Mouse (Mus musculus) layer of hippocampus, adult 18-20 months (tissue): ENCODE data around the gene Scamp3. TPM values are rescaled to one million over a fixed set of nuclear protein-coding genes. Genes with fewer than 3 reads are reported as not detected.
"Not testable (repeated sequence)": the region's sequence is repeated elsewhere in the genome, so short reads cannot be mapped to it uniquely, and the experiment has no call there.

Experiments used
- DNase-seq, 2 experiments: peaks; one replicate each; pipeline ENCODE4 v3.0.0; 2022; ENCODE audit warnings: low spot score in 2 of 2
- total RNA-seq, 2 experiments: library from RNA; stranded (reverse); gene quantifications; 2 replicates each; pipeline ENCODE4 v1.2.3; 2021

Scamp3 gene
- total RNA-seq, 2 experiments from 2014 or later: 68.5 to 69.8 TPM

DNA sequence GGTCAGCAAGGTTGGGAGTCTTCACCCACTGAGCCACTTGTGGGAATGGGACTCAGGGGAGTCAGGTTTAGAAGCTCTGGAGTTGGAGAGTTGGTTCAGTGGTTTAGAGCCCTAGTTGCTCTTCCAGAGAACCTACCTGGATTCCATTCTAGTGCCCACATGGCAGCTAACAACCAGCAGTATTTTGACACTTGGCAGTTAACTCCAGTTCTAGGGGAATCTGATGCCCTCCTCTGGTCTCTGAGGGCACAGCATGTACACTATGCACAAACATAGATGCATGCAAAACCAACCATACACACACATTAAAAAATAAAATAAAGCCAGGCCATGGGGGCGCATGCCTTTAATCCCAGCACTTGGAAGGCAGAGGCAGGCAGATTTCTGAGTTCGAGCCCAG is 16.6 kb downstream of the Scamp3 start:
- DNase-seq: no peak

DNA sequence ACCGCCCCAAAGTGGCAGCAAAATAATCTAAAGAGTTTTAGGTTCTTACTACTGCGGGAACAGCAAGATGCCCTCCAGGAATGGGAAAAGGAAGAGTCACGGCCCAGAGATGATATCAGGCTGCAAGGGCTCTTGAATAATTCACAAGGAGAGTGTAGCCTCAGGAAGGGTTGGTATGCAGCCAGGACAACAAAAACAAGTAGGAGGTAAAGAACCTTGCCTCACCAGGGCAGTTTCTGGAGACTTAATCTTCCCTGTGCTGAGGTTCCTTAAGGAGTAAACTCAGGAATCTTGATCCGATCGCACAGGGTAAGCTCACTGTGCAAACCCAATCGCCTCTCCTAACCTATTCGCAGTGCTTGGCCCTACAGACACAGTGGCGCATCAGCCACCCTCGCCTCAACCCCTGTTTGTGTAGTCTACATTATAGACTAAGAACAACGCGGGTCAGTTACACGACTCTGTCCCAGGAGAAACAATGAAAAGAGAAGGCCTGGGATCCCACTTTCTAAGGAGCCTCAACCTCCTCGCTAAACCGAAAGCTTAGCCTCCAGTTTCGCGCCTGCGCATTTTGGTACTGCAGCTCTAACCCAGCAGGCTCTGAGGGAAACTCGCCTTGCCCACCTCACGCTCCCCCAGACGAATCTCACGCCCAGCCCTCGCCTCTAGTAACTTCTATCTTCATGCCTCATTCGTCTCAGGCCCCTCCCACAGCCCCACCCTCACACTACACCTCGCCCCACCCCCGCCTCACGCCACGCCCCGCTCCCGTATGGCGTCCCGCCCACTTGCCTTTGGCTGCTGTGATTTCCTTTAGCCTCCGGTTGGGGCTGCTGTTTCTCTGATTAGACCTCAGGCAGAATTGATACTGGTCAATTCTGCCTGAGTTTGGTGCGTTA is 19.0 kb downstream of the Scamp3 start:
- peak; percentile 77 to 87 for DNase-seq

DNA sequence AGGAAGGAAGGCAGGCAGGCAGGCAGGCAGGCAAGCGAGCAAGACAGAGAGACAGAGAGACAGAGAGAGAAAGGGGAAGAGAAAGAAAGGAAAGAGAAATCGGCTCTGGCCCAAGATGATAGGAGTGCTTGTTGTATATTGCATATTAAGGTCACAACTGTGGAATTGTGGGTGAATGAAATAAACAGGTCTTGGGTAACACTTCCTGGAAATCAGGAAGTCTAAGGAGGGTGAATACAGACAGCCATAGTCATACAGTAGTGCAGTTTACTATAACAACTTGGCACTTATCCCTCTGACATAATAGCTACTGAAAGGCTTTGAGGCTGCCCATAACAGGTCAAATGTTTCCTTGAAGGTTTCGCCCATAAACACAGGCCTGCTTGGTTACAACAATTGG is 22.6 kb downstream of the Scamp3 start:
- no peak for DNase-seq

DNA sequence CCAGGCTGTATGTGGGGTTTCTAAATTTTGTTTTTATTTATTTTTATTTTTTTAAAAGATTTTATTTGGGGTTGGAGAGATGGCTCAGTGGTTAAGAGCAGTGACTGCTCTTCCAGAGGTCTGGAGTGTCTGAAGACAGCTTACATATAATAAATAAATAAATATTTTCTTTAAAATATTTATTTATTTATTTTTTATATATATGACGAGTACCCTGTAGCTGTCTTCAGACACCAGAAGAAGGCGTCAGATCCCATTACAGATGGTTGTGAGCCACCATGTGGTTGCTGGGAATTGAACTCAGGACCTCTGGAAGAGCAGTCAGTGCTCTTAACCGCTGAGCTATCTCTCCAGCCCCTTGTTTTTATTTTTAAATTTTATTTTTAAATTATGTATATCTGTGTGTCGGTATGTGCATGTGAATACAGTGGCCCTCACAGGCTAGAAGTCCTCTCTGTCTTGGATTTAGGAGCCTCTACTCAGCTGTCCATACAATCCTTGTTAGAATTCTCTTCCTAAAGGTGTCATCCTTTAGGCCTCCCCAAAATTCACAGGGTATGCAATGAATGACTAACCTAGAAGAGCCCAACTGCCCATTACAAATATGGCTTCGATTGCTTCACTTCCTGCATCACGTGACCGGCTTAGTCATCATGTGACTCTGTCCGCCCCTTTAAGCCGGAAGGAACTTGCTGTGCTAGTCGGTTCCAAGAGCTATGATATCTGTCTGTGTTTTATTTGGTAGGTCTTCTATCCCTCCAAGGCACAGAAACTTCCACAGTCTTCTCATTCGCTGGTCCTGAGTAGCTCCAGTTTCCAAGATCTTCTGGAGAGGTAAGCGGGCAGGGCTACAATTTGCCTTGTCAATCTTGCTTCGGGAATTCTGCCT is 25.2 kb downstream of the Scamp3 start, which contains the start of gene Gba:
Gene Gba, plus strand, starts transcription at position 676 of the 889 bp plus-strand sequence.
- peak; percentile 71 to 94 for DNase-seq

DNA sequence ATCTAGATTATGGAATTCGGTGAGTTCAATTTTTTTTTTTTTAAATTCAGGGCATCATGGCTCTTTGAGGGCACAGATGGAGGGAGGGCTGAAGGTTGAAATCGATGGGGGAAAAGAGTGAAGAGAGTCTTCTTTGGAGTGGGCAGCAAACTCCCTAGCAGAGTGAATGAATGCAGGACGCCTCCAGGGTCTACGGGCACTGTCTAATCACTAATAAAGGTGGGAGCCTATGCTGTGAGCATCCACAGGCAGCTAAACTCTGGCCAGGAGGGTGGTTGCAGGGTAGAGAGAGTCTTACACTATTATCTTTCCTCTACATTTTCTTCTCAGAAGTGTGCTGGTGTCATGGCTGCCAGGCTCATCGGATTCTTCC is 25.9 kb downstream of the Scamp3 start:
- no peak for DNase-seq

DNA sequence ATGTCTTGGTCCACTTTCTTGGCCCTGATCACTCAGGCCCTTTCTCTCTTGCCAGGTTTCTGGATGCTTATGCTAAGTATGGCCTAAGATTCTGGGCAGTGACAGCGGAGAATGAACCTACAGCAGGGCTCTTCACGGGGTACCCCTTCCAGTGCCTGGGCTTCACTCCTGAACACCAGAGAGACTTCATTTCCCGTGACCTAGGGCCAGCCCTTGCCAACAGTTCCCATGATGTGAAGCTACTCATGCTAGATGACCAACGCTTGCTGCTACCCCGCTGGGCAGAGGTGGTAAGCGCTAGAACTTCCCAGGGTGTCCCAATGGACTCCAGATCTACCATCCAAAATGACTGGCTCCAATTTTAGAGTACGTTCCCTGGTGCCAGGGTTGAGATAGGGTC is 28.8 kb downstream of the Scamp3 start:
- no peak for DNase-seq

DNA sequence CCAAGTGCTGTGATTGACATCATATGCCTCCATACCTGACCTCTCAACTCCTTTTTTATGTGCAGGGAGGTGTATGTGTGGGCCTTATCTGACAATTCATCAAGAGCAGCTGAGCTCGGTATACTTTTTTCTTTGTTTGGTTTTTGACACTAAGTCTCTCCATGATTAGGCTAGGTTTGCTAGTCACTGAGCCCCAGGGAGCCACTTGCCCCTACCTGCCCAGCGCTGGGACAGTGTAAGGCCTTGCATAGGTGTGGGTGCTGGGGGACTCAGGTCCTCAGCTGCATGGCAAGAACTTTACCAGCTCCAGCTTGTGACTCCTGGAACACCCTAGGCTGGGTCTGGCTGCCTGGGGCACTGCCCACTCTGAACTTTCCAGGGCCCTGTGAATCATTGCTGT is 29.4 kb downstream of the Scamp3 start:
- no peak for DNase-seq

DNA sequence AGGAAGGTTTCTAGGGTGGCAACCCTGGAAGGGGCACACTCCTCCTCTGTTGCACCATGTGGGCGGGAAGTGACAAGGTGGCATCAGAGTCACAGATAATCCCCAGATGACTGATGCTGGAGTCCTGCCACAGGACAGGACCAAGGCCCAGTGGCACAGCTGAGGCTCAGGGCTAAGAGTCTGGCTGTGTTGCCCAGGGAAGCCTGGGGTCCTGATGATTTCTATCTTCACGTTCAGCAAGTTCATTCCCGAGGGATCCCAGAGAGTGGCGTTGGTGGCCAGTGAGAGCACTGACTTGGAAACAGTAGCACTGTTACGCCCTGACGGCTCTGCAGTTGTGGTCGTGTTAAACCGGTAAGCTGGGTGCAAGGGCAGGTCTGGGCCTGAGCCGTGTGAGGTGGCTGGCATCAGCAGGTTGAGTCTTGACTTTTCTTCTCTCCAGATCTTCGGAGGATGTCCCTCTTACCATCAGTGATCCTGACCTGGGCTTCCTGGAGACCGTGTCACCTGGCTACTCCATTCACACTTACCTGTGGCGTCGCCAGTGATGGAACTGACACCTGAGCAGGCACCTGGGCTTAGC is 30.9 kb downstream of the Scamp3 start:
- DNase-seq: no peak

DNA sequence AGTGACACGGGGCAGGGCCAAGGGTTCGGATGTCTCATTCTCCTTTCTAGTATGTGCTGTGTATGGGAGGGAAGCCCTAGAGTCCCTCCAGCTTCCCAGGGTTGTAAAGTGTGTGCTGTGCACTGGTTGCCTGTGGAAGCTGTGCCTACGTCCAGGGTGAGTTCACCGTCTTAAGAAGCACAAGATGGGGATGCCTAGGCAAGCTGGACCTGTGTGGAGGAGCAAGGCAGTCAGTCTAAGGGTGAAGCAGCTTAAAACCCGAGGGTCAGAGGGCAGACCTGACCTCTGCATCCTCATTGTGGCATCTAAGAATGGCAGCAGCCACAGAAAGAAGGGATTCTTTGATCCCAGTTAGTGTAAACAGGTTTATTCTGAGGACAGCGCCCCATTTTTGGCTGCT is 31.5 kb downstream of the Scamp3 start:
- no peak for DNase-seq

DNA sequence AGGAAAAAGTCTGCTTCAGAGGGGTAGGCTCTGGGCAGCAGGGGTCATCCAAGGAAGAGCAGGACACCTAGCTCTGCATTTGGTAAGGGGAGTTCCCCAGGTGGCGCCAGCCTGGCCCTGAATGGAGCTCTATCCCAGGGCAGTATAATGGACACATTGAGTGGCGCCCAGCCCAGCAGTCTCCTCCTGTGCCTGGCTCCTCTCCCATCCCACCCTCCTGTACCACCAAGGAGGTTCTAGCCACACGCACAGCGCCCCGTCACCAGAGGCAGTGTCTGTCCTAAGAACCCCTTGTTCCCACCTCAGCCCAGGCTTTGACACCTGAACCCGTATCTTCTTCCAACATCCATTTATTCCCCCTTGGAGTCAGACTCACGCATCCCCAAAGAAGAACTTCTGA is 32.5 kb downstream of the Scamp3 start:
- no peak for DNase-seq

DNA sequence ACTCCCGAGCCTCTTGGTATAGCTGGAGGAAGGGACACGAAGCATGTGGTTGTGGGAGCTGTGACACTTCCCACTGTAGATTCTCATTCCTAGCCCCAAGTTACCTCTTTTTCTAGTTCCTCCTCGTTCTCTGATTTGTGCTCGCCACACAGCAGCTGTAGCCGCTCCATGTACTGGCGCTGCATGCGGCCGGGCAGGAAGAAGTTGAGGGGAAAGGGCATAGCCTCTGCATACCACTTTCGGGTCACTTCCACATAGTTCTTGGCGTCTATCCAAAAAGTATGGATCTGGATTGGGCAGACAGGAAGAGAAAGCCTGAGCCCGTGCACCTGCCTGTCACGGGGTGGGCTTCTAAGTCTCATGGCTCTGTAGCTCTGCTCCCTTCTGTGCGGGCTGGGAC is 32.9 kb downstream of the Scamp3 start:
- DNase-seq: no peak

DNA sequence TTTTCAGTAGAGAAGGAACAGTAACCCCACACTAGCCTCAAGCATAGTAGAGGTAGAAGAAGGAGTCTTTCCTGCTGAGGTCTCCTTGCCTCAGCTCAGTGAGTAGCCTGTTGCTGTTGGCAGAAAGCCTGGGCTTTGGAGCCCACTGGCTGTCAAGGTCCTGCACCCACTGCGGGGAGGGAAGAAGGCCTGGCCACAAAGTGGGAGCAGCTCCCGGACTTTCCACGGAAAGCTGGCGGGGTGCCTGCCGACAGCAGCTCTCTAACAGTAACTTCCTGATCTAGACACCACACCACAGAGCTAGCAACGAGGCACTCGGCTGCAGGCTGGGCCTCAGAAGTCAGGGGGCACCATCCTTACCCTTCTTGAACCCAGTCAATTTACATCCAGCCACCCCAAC is 33.5 kb downstream of the Scamp3 start:
- DNase-seq: no peak

DNA sequence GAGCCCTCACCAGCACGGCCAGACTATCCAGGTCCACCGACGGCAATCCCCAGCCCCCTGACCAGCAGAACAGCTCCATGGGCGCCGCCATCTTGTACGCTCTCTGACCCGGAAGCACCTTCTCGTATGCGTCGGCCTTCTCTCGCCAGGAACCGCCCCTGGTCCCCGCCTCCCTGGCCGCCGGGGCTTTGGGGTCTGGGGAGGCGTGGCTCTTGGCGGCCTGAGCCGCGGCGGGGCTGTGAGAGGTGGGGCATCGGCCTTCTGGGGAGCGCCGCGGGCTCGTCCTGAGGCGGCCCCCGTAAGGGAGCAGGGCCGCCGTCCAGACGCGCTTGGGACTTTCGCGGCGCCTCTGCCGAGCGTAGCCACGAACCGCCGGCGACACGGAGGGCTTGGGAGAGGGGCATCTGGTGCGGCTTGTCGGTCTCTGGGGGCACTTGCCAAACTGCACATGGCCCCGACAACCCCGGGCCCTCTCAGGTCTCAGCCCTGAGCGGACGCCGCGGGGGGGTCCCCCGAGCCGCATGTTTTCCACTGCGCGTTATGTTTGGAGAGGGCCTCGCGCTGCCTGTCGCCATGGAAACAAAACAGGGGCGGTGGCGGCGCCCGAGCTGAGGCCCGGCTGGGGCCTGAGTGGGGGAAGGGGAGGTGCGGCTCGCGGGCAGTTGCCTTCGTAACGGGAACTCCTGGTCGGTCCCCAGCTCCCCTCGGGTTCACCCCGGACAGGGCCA is 36.7 kb downstream of the Scamp3 start:
- DNase-seq: peak; percentile 90 to 94

DNA sequence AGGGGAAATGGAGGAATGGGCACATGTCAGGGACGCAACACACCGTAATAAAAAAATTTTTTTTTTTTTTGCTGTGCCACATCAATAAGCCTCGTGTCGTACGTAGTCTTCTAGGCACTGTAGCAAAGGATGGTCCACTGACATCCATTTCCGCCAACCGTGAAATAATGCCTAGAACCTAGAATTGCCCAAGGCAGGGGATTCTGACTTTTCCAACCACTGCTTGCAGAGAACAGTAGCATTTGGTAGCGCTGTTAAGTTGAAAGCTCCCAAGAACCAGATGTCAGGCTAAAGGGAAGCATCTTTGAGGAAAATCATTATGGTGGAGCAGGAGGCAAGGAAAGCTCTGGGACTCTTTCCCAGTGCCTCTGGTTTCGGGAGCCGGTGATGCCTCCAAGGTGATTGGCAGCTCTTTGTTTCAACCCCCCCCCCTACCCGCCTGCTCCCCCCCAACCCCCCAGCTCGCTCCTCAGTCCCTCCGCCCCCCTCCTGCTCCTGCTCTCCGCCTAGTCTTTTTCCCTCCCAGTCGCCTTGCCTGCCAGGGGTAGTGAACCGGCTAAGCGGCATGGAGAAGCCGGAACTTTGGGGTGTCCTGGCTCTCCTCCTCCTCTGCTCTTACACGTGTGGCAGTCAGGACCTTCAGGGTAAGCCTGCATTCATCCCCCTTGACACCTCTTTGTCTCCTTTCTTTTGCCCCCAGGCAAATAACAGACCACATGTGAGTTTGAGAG is 37.6 kb downstream of the Scamp3 start, which contains the start of gene Thbs3:
Gene Thbs3, plus strand, starts transcription at position 500 of the 731 bp plus-strand sequence.
- DNase-seq: peak in 1 of 2 experiments; percentile 36

DNA sequence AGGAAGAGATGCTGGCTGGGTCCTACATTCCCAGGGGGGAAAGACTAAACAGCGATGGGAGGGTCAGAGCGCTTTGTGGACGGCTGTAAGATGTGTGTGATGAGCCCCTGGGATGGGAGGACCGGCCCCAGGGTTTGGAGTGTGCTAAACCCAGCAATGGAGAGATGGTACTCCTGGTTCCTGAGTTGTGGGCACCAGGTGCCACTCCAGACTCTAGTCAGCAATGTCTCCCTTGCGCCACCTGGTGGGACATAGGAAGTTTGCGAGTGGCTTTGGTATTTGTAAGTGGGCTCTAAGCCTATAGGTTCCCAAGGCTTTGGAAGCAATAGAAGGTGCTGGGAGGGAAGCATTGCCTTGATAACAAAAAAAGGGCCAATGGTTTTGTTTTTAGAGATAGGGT is 38.6 kb downstream of the Scamp3 start:
- peak; percentile 71 to 92 for DNase-seq

DNA sequence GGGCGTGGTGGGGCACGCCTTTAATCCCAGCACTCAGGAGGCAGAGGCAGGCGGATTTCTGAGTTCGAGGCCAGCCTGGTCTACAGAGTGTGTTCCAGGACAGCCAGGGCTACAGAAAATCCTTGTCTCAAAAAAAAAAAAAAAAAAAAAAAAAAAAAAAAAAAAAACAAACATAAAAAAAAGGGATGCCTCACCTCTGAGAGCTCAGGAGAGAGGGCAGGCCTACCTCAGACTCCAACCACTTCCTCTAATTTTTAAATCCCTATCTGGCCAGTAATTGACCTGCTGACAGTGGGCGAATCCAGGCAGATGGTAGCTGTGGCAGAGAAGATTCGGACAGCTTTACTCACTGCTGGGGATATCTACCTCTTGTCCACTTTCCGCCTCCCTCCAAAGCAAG is 39.1 kb downstream of the Scamp3 start:
- not testable (repeated sequence) for DNase-seq

DNA sequence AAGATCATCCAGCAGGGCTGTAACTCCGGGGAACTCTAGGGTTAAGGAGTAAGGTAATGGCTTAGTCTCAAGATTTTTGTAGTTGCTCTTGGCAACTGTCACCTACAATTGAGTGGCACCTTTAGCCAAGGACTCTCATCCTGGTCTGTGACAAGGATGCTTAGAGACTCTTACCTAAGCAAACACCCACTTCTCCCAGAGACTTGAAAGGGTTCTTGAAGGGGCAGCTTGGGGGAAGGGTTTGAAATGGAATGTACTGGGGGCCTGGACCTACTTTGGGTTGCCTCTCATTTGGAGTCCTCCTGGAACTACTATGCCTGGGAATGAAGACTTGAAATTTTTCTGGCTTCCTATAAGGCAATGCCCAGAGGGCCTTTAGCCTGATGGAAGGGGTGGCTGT is 41.0 kb downstream of the Scamp3 start:
- DNase-seq: no peak

DNA sequence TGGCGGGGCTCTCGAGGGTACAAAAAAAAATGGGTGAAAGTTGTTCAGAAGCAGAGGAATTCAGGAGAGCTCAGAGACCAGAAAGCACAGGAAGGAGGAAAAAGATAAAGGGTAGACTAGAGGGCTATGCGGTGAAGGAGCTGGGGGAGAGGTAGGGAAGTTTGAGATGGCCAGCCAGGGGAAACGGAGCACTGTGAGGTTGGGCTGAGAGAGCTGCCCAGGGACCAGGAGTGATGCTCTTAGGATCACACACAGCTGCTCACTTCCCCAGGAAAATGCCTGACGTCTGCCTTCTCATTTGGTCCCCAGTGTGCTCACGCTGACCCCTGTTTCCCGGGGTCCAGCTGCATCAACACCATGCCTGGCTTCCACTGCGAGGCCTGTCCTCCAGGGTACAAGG is 42.3 kb downstream of the Scamp3 start:
- no peak for DNase-seq

DNA sequence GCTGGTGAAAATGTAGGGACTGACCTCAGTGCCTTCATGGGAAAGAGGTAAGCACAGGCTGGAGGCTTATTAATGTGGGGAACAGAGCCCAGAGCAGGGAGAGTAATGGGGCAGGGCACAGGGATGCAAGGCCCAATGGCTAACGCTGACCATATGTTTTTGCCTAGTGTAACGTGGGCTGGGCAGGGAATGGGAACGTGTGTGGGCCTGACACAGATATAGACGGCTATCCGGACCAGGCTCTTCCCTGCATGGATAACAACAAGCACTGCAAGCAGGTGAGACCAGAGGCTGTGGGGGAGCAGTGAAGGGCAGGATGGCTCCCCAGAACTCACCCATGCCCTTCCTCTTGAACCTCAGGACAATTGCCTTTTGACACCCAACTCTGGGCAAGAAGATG is 43.9 kb downstream of the Scamp3 start:
- no peak for DNase-seq

DNA sequence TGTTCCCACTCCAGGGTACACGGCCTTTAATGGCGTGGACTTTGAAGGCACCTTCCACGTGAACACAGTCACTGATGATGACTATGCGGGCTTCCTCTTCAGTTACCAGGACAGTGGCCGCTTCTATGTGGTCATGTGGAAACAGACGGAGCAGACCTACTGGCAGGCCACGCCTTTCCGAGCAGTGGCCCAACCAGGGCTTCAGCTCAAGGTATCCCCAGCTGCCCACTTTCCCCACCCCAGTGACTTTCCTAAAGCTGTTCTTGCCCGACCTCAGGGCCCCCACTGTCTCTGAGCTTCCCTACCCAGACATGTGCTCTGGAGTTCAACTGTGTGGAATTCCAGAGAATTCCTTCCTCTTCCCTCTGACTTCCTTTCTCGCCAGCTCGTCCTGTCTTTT is 47.5 kb downstream of the Scamp3 start:
- DNase-seq: no peak
